In the genomic region with DNA sequence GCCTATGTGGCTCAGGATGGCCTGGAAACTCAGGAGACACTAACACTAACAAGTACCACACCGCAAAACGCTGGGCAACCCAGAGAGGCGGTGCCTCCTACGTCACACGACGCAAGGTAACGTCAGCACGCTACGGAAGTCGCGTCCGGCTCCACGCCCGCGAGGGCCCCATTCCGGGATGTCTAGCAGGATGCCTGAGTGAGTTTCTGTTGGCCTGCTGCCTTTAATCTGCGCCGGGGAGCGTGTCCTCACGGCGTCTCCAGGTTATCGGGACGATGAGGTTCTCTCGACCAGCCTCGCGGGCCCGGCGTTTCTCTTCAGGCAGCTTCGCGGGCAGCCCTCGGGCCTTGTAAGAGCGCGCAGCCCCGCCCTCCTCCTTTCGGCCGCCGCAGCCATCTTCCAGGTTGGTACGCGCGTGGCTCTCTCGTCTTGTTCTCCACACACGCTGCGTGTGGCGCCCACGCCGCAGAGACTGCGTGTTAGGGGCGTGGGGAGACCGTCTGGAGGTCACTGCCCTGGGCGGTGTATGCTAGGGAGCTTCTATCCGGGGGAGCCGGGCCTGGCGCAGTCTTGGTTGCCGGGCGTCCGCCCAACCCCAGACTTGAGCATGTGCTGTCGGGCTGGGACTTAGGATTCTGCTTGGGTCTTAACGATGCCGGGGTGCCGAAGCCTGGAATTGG, we compare ENCODE assay signal across 8 mouse cellular contexts. TPM values are rescaled to one million over a fixed set of nuclear protein-coding genes. Genes with fewer than 3 reads are reported as not detected.
DNase-seq lines count a peak whose midpoint lies in the region; ATAC-seq lines count a peak whose summit lies in the region.

Gene Rpl21 (plus strand): TSS at position 122 of the 680 bp plus-strand sequence.

- peaks cover 35% of the 10 kb centered on the region for H3K36me3 ChIP-seq in hindbrain, embryonic 15.5 days

- H3K9me3 ChIP-seq in hindbrain, embryonic 15.5 days = no peaks in the 10 kb centered on the region

- peaks cover 21% of the 10 kb centered on the region for H3K4me1 ChIP-seq in hindbrain, embryonic 15.5 days (replicated peaks)

- peak within 1 kb of the TSS; percentile 96 for H3K27ac ChIP-seq in hindbrain, embryonic 15.5 days (replicated peaks)

- no peaks in the 10 kb centered on the region for H3K27me3 ChIP-seq in hindbrain, embryonic 15.5 days

- H3K4me3 ChIP-seq in hindbrain, embryonic 15.5 days = peak within 1 kb of the TSS; percentile 87

- peak; percentile 98 for ATAC-seq in hindbrain, embryonic 15.5 days (ENCODE audit: low FRiP score, low read depth)

- under 1% methylated on average over 60 of the region's 60 CpGs for WGBS in hindbrain, embryonic 15.5 days

- H3K9ac ChIP-seq in hindbrain, embryonic 15.5 days = peak within 1 kb of the TSS; percentile 81

- peak within 1 kb of the TSS; percentile 70 for H3K4me2 ChIP-seq in hindbrain, embryonic 15.5 days

- peak; percentile 94 for DNase-seq in T-cell, adult 2 months (ENCODE audit: low spot score)
- peak; percentile 93 to 96 for DNase-seq in cerebellum, postnatal 36 days
- peak; percentile 97 for DNase-seq in frontal cortex, postnatal 36 days (ENCODE audit: low spot score in 2 of 2)
- peak; percentile 93 for DNase-seq in left cerebral cortex, adult 11 months (ENCODE audit: low spot score)
- peak; percentile 95 for DNase-seq in lung, postnatal 4 days
- peak; percentile 90 for DNase-seq in retina, postnatal 7 days (ENCODE audit: low read depth, low spot score)
- DNase-seq in urinary bladder, adult 2 months (ENCODE audit: low spot score) = peak; percentile 98

RNA-seq across cellular contexts. Expression of gene Rpl21, which starts in this region (rescaled TPM):
- 312 and 347 TPM in 2 replicates for polyA plus RNA-seq in hindbrain, embryonic 15.5 days (2015; fragmentation: Nextera tagmentation; extraction: Ambion mirVana)
- 587 and 829 TPM in 2 replicates for polyA plus RNA-seq in urinary bladder, adult 2 months (2012; rRNA removed)

Comparison
In these comparisons a context has a peak if more than half of its experiments do, and no peak if none do; other contexts are left out.
1. Peak in every context shown above with its lines: DNase-seq, ATAC-seq, H3K4me3 ChIP-seq and H3K27ac ChIP-seq.